Mouse (Mus musculus) liver, embryonic 13.5 days (tissue): ENCODE measurements around the gene Cdk5r1. TPM values are rescaled to one million over a fixed set of nuclear protein-coding genes. Genes with fewer than 3 reads are reported as not detected.

Experiments used
- ATAC-seq: fragments of 200-750 bp; cut with Nextera tagmentation; 2 replicates; pipeline ENCODE4 v1.8.0; 2017; ENCODE audit warnings: low read depth, mild to moderate bottlenecking, moderate number of reproducible peaks, moderate library complexity
- DNase-seq: peaks from one replicate; pipeline ENCODE4 v3.0.0; 2022
- H3K27ac ChIP-seq: fragments of 300-500 bp; sonication (generic); 2 replicates; pipeline ENCODE4 v1.5.1; 2015; ENCODE audit warnings: moderate library complexity, mild to moderate bottlenecking, inconsistent platforms
- H3K27me3 ChIP-seq: fragments of 300-500 bp; sonication (generic); 2 replicates; pipeline ENCODE4 v1.6.1; 2015; ENCODE audit warnings: mild to moderate bottlenecking, inconsistent platforms
- H3K36me3 ChIP-seq: fragments of 300-500 bp; sonication (generic); 2 replicates; pipeline ENCODE4 v1.6.1; 2015; ENCODE audit warnings: mild to moderate bottlenecking, inconsistent platforms
- H3K4me1 ChIP-seq: fragments of 300-500 bp; sonication (generic); replicated peaks from 2 replicates; pipeline ENCODE4 v1.6.1; 2015; ENCODE audit warnings: inconsistent platforms
- H3K4me2 ChIP-seq: fragments of 300-500 bp; sonication (generic); 2 replicates; pipeline ENCODE4 v1.6.1; 2015; ENCODE audit warnings: inconsistent platforms, mild to moderate bottlenecking, moderate library complexity
- H3K4me3 ChIP-seq: fragments of 300-500 bp; sonication (generic); replicated peaks from 2 replicates; pipeline ENCODE4 v1.5.1; 2015; ENCODE audit warnings: mild to moderate bottlenecking, inconsistent platforms
- H3K9ac ChIP-seq: fragments of 300-500 bp; sonication (generic); 2 replicates; pipeline ENCODE4 v1.6.1; 2015; ENCODE audit warnings: mild to moderate bottlenecking, inconsistent platforms
- H3K9me3 ChIP-seq: fragments of 300-500 bp; sonication (generic); replicated peaks from 2 replicates; pipeline ENCODE4 v1.6.1; 2016; ENCODE audit warnings: inconsistent platforms
- WGBS: fragments of 180-500 bp; shearing (Covaris S2); methylation state at CpG from one replicate; pipeline ENCODE4 v1.1.7; 2015; ENCODE audit not compliant: insufficient replicate concordance; 5-methylcytosine and 5-hydroxymethylcytosine counted together
- polyA plus RNA-seq: library from polyadenylated mRNA; unstranded; fragments of >200 nt; fragmentation: Nextera tagmentation; extraction: Ambion mirVana; gene quantifications from 2 replicates; pipeline ENCODE4 v1.2.1, GENCODE M21; 2015

The Cdk5r1 gene
- polyA plus RNA-seq, 1 experiment from 2014 or later: 0.41 TPM

GRCm38 (mm10) chr11:80495972-80496371 is 19.1 kb downstream of the Cdk5r1 start:
- Histone ChIP-seq H3K27me3 (no peaks in the 10 kb centered on the region), H3K9ac (no peak overlapping the region), H3K4me3 (no peak overlapping the region), H3K4me2 (no peak overlapping the region), H3K36me3 (no peaks in the 10 kb centered on the region), H3K27ac (no peak overlapping the region), H3K4me1 (no peaks in the 10 kb centered on the region), H3K9me3 (no peaks in the 10 kb centered on the region)
- no peak for ATAC-seq
- WGBS: 85% methylated on average over 6 of the region's 6 CpGs
- no peak for DNase-seq

- Histone ChIP-seq H3K4me1 (no peaks in the 10 kb centered on the region), H3K4me3 (no peak overlapping the region), H3K9me3 (no peaks in the 10 kb centered on the region), H3K27me3 (no peaks in the 10 kb centered on the region), H3K27ac (no peak overlapping the region), H3K9ac (no peak overlapping the region), H3K36me3 (no peaks in the 10 kb centered on the region), H3K4me2 (no peak overlapping the region)
- DNase-seq (no peak), ATAC-seq (no peak)
- WGBS: 57% methylated on average over 1 of the region's 1 CpGs
Observed at GRCm38 (mm10) chr11:80496640-80497039, 19.8 kb downstream of the Cdk5r1 start.

GRCm38 (mm10) chr11:80497225-80497919 is 20.5 kb downstream of the Cdk5r1 start:
- H3K4me2 ChIP-seq: no peak overlapping the region
- H3K36me3 ChIP-seq: no peaks in the 10 kb centered on the region
- H3K4me3 ChIP-seq: no peak overlapping the region
- no peak overlapping the region for H3K9ac ChIP-seq
- H3K9me3 ChIP-seq: no peaks in the 10 kb centered on the region
- H3K27ac ChIP-seq: no peak overlapping the region
- no peaks in the 10 kb centered on the region for H3K27me3 ChIP-seq
- ATAC-seq (no peak), DNase-seq (no peak)
- H3K4me1 ChIP-seq: no peaks in the 10 kb centered on the region
- WGBS: 70% methylated on average over 10 of the region's 10 CpGs

- H3K27me3 ChIP-seq: no peaks in the 10 kb centered on the region
- no peak overlapping the region for H3K9ac ChIP-seq
- DNase-seq (no peak), ATAC-seq (no peak)
- H3K36me3 ChIP-seq: no peaks in the 10 kb centered on the region
- no peaks in the 10 kb centered on the region for H3K9me3 ChIP-seq
- no peaks in the 10 kb centered on the region for H3K4me1 ChIP-seq
- H3K27ac ChIP-seq: no peak overlapping the region
- H3K4me3 ChIP-seq: no peak overlapping the region
- 66% methylated on average over 11 of the region's 11 CpGs for WGBS
- no peak overlapping the region for H3K4me2 ChIP-seq
Observed at GRCm38 (mm10) chr11:80498328-80499070, 21.7 kb downstream of the Cdk5r1 start.

- no peak for DNase-seq
- no peak for ATAC-seq
- Histone ChIP-seq H3K27me3 (no peaks in the 10 kb centered on the region), H3K4me3 (no peak overlapping the region), H3K9ac (no peak overlapping the region), H3K4me1 (peaks cover 8% of the 10 kb centered on the region; the same call in 1 of the 2 replicates), H3K9me3 (no peaks in the 10 kb centered on the region), H3K4me2 (no peak overlapping the region), H3K36me3 (no peaks in the 10 kb centered on the region), H3K27ac (no peak overlapping the region)
- 59% methylated on average over 4 of the region's 4 CpGs for WGBS
Observed at GRCm38 (mm10) chr11:80499550-80499952, 22.7 kb downstream of the Cdk5r1 start.

- 76% methylated on average over 6 of the region's 6 CpGs for WGBS
- Histone ChIP-seq H3K4me1 (peaks cover 16% of the 10 kb centered on the region), H3K9me3 (no peaks in the 10 kb centered on the region), H3K9ac (no peak overlapping the region), H3K36me3 (no peaks in the 10 kb centered on the region), H3K4me2 (no peak overlapping the region), H3K4me3 (no peak overlapping the region), H3K27me3 (no peaks in the 10 kb centered on the region), H3K27ac (no peak overlapping the region)
- ATAC-seq (no peak), DNase-seq (no peak)
Observed at GRCm38 (mm10) chr11:80503281-80503680, 26.5 kb downstream of the Cdk5r1 start.

GRCm38 (mm10) chr11:80503726-80504452 is 27.1 kb downstream of the Cdk5r1 start:
- DNase-seq (no peak), ATAC-seq (no peak)
- Histone ChIP-seq H3K4me1 (peaks cover 20% of the 10 kb centered on the region), H3K36me3 (no peaks in the 10 kb centered on the region), H3K4me3 (no peak overlapping the region), H3K9ac (no peak overlapping the region), H3K27me3 (no peaks in the 10 kb centered on the region), H3K9me3 (no peaks in the 10 kb centered on the region), H3K27ac (no peak overlapping the region), H3K4me2 (no peak overlapping the region)
- WGBS: 61% methylated on average over 13 of the region's 13 CpGs

- Histone ChIP-seq H3K9ac (no peak overlapping the region), H3K4me3 (no peak overlapping the region), H3K27me3 (no peaks in the 10 kb centered on the region), H3K4me1 (peaks cover 23% of the 10 kb centered on the region), H3K9me3 (no peaks in the 10 kb centered on the region), H3K36me3 (no peaks in the 10 kb centered on the region), H3K27ac (no peak overlapping the region), H3K4me2 (no peak overlapping the region)
- DNase-seq (no peak), ATAC-seq (no peak)
- 29% methylated on average over 6 of the region's 6 CpGs for WGBS
Observed at GRCm38 (mm10) chr11:80504519-80505385, 27.9 kb downstream of the Cdk5r1 start.

- Histone ChIP-seq H3K4me3 (no peak overlapping the region), H3K9me3 (no peaks in the 10 kb centered on the region), H3K27me3 (no peaks in the 10 kb centered on the region), H3K4me2 (no peak overlapping the region), H3K36me3 (no peaks in the 10 kb centered on the region), H3K27ac (no peak overlapping the region), H3K4me1 (peaks cover 23% of the 10 kb centered on the region), H3K9ac (no peak overlapping the region)
- WGBS: 76% methylated on average over 3 of the region's 3 CpGs
- ATAC-seq (no peak), DNase-seq (no peak)
Observed at GRCm38 (mm10) chr11:80505581-80505980, 28.8 kb downstream of the Cdk5r1 start.

- ATAC-seq: no peak
- H3K9me3 ChIP-seq: no peaks in the 10 kb centered on the region
Observed at GRCm38 (mm10) chr11:80506483-80506882, 29.7 kb downstream of the Cdk5r1 start.

GRCm38 (mm10) chr11:80507791-80508190 is 31.0 kb downstream of the Cdk5r1 start:
- ATAC-seq: no peak
- Histone ChIP-seq H3K27ac (no peak overlapping the region), H3K9ac (no peak overlapping the region), H3K4me1 (peaks cover 23% of the 10 kb centered on the region), H3K9me3 (no peaks in the 10 kb centered on the region), H3K4me3 (no peak overlapping the region), H3K4me2 (no peak overlapping the region), H3K36me3 (no peaks in the 10 kb centered on the region), H3K27me3 (no peaks in the 10 kb centered on the region)
- WGBS: 67% methylated on average over 6 of the region's 6 CpGs
- DNase-seq: no peak

More at GRCm38 (mm10) chr11:80506483-80506882, 29.7 kb downstream of the Cdk5r1 start:
- H3K4me1 ChIP-seq: peaks cover 23% of the 10 kb centered on the region
- no peak overlapping the region for H3K27ac ChIP-seq
- no peak overlapping the region for H3K4me3 ChIP-seq
- no peaks in the 10 kb centered on the region for H3K27me3 ChIP-seq
- no peaks in the 10 kb centered on the region for H3K36me3 ChIP-seq
- no peak overlapping the region for H3K9ac ChIP-seq
- H3K4me2 ChIP-seq: no peak overlapping the region
- DNase-seq: no peak
